Mouse (Mus musculus): Measurements from ENCODE around the gene Rnf128. TPM values are rescaled to one million over a fixed set of nuclear protein-coding genes. Genes with fewer than 3 reads are reported as not detected.
"Not testable (repeated sequence)": the region's sequence is repeated elsewhere in the genome, so short reads cannot be mapped to it uniquely, and the experiment has no call there.

The Rnf128 gene
- polyA plus RNA-seq, 1 experiment from 2014 or later = 12.8 TPM

DNA sequence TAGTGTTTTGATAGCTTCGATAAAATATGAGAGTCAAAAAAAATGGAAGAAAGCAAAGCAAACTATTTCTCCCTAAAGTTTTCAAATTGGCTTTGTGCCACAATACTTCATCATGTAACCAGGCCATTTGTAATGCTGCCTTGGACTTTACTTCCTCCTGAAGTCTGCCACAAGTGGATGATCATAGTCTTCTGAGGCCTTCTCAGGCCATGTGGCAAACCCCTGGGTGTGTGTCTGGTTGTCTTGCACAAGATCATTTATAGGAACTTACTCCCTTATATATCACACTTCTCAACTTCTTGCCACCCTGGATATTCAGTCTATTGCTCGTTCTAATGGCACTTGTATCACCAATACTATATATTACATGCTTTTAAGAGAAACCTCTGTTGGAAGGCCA is 11.0 kb upstream of the Rnf128 start:
- Histone ChIP-seq H3K27me3 (no peaks in the 10 kb centered on the region), H3K9ac (no peak overlapping the region), H3K27ac (replicated peaks) (no peak overlapping the region), H3K4me1 (no peaks in the 10 kb centered on the region), H3K36me3 (no peaks in the 10 kb centered on the region), H3K9me3 (replicated peaks) (no peaks in the 10 kb centered on the region), H3K4me3 (replicated peaks) (no peak overlapping the region), H3K4me2 (replicated peaks) (no peak overlapping the region)
- no peak for ATAC-seq (ENCODE audit: insufficient number of reproducible peaks, low FRiP score, low TSS enrichment, low read depth)
- 83% methylated on average over 2 of the region's 2 CpGs for whole genome bisulfite sequencing

DNA sequence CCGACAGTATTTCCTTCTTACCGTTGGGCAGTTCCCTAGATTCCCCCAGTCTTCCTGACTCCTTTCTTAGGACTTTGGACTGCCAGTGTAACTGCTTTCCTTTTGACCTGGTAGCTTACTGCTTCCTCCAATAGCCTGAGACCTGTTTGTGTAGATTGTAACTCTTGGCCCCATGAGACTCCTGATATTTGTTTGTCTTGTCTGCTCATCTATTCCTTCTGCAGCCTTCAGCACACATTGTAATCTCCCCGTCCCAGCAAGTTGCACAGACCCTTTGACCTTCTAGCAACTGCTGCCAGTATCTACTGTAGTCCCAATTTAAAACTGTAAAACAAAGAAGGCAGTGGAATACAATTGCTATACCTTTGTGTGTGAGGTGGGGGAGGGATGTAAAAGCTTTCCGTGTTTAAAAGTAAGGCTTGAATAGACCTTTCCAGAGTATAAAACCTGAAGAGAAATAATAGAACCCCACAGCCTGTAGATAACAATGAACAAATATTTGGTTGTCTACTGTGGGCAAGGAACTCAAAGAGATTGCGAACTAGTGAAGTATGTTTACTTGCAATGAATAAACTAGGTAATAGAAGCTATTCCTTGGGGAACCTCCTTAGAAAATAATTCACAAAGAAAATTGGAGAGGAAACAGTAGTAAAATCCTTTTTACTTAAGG is 726 bp upstream of the Rnf128 start:
- H3K9ac ChIP-seq = no peak overlapping the region
- H3K27ac ChIP-seq (replicated peaks) = no peak overlapping the region
- no peaks in the 10 kb centered on the region for H3K4me1 ChIP-seq
- no peaks in the 10 kb centered on the region for H3K9me3 ChIP-seq (replicated peaks)
- H3K4me2 ChIP-seq (replicated peaks) = no peak overlapping the region
- H3K27me3 ChIP-seq = no peaks in the 10 kb centered on the region
- no peak overlapping the region for H3K4me3 ChIP-seq (replicated peaks)
- WGBS = 73% methylated on average over 5 of the region's 5 CpGs
- ATAC-seq (ENCODE audit: insufficient number of reproducible peaks, low FRiP score, low TSS enrichment, low read depth) = no peak
- no peaks in the 10 kb centered on the region for H3K36me3 ChIP-seq

DNA sequence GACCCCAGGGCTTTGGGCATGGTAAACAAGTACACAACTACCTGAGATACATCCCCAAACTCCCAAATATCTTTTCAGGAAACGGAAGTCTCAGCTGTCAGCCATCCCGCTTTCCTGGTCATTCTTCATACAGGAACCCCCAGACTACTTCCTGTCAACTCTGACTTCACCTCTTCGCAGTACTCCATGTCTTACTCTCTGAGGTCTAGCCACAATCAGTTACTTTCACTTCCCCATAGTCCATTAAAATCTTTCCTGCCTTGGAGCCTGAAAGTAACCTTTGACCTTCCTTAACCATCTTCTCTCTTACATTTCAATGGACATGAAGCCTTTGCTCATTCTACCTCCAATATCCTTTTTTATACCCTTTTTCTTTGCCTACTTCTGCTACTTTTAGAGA is 6.9 kb downstream of the Rnf128 start:
- H3K4me3 ChIP-seq (replicated peaks) = no peak overlapping the region
- H3K36me3 ChIP-seq = no peaks in the 10 kb centered on the region
- H3K4me1 ChIP-seq = no peaks in the 10 kb centered on the region
- no peak overlapping the region for H3K9ac ChIP-seq
- H3K4me2 ChIP-seq (replicated peaks) = no peak overlapping the region
- WGBS = 87% methylated on average over 3 of the region's 3 CpGs
- H3K9me3 ChIP-seq (replicated peaks) = no peaks in the 10 kb centered on the region
- H3K27ac ChIP-seq (replicated peaks) = no peak overlapping the region
- H3K27me3 ChIP-seq = no peaks in the 10 kb centered on the region; the same call in 1 of the 2 replicates
- ATAC-seq (ENCODE audit: insufficient number of reproducible peaks, low FRiP score, low TSS enrichment, low read depth) = no peak

DNA sequence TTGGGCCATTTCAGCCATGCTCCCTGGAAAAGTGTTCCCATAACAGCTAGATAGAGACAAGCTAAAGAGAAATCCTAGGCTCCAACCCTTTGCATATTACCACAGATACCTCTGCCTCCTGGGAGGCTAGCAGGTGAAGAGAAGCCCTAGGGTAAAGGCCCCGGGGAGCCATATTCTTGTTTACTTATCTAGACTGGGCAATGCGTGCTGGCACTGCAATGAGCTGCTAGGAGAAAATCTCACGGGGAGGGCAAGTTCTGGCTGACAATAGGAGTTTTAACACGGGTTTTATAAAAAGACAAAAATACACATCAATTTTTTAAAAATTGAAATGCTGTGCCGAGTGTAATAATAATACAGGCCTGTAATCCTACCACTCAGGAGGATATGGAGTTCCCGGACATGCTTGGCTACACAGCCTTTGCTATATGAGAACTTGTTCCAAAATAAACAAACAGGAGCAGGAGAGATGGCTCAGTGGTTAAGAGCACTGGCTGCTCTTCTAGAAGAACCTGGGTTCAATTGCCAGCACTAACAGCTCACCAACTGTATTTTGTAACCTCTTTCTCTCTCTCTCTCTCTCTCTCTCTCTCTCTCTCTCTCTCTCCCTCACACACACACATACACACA is 15.6 kb downstream of the Rnf128 start:
- H3K4me1 ChIP-seq = no peaks in the 10 kb centered on the region
- no peak for ATAC-seq (ENCODE audit: insufficient number of reproducible peaks, low FRiP score, low TSS enrichment, low read depth)
- WGBS = 58% methylated on average over 6 of the region's 6 CpGs

DNA sequence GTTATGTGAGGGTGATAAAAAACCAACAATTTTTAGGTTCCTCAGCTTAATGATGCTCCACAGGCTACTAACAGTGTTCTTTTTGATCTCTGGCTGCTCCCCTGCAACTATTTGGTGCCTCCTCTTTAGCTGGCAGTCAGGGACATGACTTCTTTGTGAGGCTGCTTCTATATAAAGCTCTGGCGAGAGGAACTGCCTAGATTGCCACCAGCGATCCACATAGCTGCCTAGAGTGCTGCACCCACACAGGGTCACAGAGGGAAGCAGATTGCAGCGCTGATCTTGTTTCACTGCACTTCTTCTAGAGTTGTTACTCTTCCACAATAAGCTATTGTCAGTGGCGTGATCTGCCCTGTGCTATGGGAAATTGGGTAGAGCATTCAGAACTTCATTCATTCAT is 20.5 kb downstream of the Rnf128 start:
- Histone ChIP-seq H3K4me2 (replicated peaks) (no peak overlapping the region), H3K4me3 (replicated peaks) (no peak overlapping the region), H3K9ac (no peak overlapping the region), H3K4me1 (no peaks in the 10 kb centered on the region), H3K27ac (replicated peaks) (no peak overlapping the region), H3K9me3 (replicated peaks) (no peaks in the 10 kb centered on the region), H3K27me3 (peaks cover under 1% of the 10 kb centered on the region; the same call in 1 of the 2 replicates), H3K36me3 (no peaks in the 10 kb centered on the region)
- no peak for ATAC-seq (ENCODE audit: insufficient number of reproducible peaks, low FRiP score, low TSS enrichment, low read depth)
- 40% methylated on average over 4 of the region's 4 CpGs for WGBS

More for the DNA sequence above, 15.6 kb downstream of the Rnf128 start:
- H3K9ac ChIP-seq = no peak overlapping the region
- H3K27ac ChIP-seq (replicated peaks) = no peak overlapping the region
- no peaks in the 10 kb centered on the region for H3K9me3 ChIP-seq (replicated peaks)
- H3K27me3 ChIP-seq = peaks cover 3% of the 10 kb centered on the region; the same call in 1 of the 2 replicates
- no peaks in the 10 kb centered on the region for H3K36me3 ChIP-seq
- H3K4me3 ChIP-seq (replicated peaks) = no peak overlapping the region
- no peak overlapping the region for H3K4me2 ChIP-seq (replicated peaks)

DNA sequence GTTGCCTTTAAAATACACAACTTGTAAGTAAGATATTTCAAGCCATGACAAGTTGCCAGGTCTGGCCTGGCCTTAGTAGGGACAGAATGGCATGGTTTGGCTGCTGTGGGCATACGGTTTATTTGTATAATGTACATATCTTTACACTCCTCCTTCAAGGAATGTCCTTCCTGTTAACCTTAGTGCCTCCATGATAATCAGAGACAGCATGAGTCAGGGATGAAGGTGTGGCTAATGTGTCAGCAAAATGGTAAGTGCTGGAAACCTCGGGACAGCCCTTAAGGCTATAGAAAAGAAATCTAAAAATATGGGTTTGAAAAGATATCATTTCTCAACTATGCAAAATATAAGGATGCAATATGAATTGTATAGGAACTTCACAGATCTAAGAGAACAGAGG is 23.6 kb downstream of the Rnf128 start:
- not testable (repeated sequence) for H3K27me3 ChIP-seq; H3K4me1 ChIP-seq; ATAC-seq (ENCODE audit: insufficient number of reproducible peaks, low FRiP score, low TSS enrichment, low read depth); H3K27ac ChIP-seq (replicated peaks); H3K9me3 ChIP-seq (replicated peaks); H3K9ac ChIP-seq; H3K4me2 ChIP-seq (replicated peaks); H3K4me3 ChIP-seq (replicated peaks); H3K36me3 ChIP-seq
- 51% methylated on average over 2 of the region's 2 CpGs for WGBS

DNA sequence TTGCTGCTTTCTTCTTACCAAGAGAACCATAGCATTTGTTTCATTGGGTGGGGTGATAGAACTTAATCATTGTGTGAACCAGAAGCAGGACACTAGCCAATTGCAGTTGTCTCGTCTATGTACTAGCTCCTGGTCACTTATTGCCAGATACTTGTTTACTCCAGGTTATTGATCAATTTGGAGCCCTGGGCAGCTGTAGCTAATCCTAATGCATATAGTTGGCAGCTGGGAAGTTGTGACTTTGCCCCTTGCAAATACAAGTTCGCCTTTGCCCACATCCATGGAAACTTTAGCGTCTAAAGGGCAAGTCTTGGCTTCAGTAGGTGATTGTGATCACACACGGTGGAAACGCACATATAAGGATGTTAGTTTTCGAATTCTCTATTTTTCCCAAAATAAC is 33.3 kb downstream of the Rnf128 start:
- 85% methylated on average over 6 of the region's 6 CpGs for WGBS

DNA sequence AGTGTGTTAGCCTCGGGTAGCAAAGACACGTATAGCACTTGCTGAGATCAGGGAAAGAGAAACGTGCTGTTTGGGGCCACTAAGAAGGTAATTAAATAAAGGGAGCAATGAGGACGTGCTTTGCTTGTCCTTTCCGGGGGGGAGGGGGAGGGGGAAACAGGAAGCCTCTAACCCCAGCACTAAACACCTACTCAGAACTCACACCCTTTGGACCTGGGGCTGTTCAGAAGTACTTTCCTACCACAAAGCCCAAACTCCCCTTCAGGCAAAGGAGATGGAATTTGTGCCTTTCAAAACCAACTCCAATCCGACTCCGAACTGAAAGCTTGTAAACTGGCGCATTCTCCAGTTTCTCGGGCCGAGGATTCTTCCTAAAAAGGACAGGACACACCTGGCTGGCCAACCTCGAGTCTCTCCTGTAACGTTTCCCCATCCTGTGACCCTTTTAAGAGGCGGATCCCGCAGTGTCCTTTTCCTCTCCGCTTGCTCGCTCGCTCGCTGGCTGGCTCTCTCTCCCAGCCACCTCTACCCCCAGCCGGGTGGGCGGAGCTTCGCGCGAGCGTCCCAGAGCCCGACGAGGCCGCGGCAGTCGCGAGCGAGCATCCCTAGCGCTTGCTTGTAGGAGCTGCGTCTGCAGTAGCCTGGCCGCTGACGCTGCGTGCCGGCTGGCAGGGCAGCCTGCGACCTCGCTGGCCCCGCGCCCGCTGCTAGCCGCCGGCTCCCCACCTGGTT is 47.1 kb downstream of the Rnf128 start:
- WGBS = 18% methylated on average over 38 of the region's 44 CpGs
- H3K9ac ChIP-seq = peak overlapping the region; percentile 26
- H3K36me3 ChIP-seq = no peaks in the 10 kb centered on the region
- no peaks in the 10 kb centered on the region for H3K4me1 ChIP-seq
- peaks cover 13% of the 10 kb centered on the region for H3K27me3 ChIP-seq
- ATAC-seq (ENCODE audit: insufficient number of reproducible peaks, low FRiP score, low TSS enrichment, low read depth) = peak; percentile 91
- H3K4me3 ChIP-seq (replicated peaks) = peak overlapping the region; percentile 60
- no peak overlapping the region for H3K27ac ChIP-seq (replicated peaks)
- peak overlapping the region; percentile 77 for H3K4me2 ChIP-seq (replicated peaks)
- H3K9me3 ChIP-seq (replicated peaks) = no peaks in the 10 kb centered on the region

More for the DNA sequence above, 33.3 kb downstream of the Rnf128 start:
- Histone ChIP-seq H3K9me3 (replicated peaks) (no peaks in the 10 kb centered on the region), H3K4me3 (replicated peaks) (no peak overlapping the region), H3K27ac (replicated peaks) (no peak overlapping the region), H3K36me3 (no peaks in the 10 kb centered on the region), H3K27me3 (no peaks in the 10 kb centered on the region), H3K4me1 (no peaks in the 10 kb centered on the region), H3K4me2 (replicated peaks) (no peak overlapping the region), H3K9ac (no peak overlapping the region)
- no peak for ATAC-seq (ENCODE audit: insufficient number of reproducible peaks, low FRiP score, low TSS enrichment, low read depth)

DNA sequence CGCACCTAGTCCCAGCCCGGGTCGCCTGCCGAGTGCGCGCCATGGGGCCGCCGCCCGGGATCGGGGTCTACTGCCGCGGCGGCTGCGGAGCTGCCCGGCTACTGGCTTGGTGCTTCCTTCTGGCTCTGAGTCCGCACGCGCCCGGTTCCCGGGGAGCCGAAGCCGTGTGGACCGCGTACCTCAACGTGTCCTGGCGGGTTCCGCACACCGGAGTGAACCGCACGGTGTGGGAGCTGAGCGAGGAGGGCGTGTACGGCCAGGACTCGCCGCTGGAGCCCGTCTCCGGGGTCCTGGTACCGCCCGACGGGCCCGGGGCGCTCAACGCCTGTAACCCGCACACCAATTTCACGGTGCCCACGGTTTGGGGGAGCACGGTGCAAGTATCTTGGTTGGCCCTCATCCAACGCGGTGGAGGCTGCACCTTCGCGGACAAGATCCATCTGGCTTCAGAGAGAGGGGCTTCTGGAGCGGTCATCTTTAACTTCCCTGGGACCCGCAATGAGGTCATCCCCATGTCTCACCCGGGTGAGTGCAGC is 47.7 kb downstream of the Rnf128 start:
- no peaks in the 10 kb centered on the region for H3K4me1 ChIP-seq
- peak; percentile 76 for ATAC-seq (ENCODE audit: insufficient number of reproducible peaks, low FRiP score, low TSS enrichment, low read depth)
- no peaks in the 10 kb centered on the region for H3K36me3 ChIP-seq
- H3K27ac ChIP-seq (replicated peaks) = no peak overlapping the region
- peak overlapping the region; percentile 77 for H3K4me2 ChIP-seq (replicated peaks)
- H3K9ac ChIP-seq = peak overlapping the region; percentile 26
- no peaks in the 10 kb centered on the region for H3K9me3 ChIP-seq (replicated peaks)
- H3K4me3 ChIP-seq (replicated peaks) = peak overlapping the region; percentile 60
- peaks cover 13% of the 10 kb centered on the region for H3K27me3 ChIP-seq
- 24% methylated on average over 49 of the region's 54 CpGs for WGBS

DNA sequence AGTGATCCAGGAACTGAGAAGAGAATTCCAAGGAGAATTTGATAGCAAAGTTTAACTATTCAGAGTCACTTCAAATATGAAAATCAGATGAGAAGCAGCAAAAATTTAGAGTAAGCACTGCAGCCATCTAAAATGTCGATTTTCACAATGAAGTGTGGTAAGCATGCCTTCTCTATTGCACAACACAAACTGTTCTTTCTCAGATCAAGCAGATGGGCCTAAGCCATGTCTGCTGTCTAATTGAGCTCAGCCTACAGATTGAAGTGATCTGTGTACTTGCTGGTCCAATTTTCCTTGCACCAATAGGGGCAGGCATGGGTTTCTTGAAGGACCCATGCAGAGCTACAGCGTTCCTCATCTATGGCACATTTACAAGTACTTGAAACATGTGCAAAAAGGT is 51.6 kb downstream of the Rnf128 start:
- ATAC-seq (ENCODE audit: insufficient number of reproducible peaks, low FRiP score, low TSS enrichment, low read depth) = no peak
- Histone ChIP-seq H3K9me3 (replicated peaks) (no peaks in the 10 kb centered on the region), H3K36me3 (no peaks in the 10 kb centered on the region), H3K9ac (no peak overlapping the region), H3K27me3 (peaks cover 9% of the 10 kb centered on the region), H3K4me1 (no peaks in the 10 kb centered on the region), H3K4me3 (replicated peaks) (no peak overlapping the region), H3K4me2 (replicated peaks) (no peak overlapping the region), H3K27ac (replicated peaks) (no peak overlapping the region)
- WGBS = 68% methylated on average over 2 of the region's 2 CpGs

DNA sequence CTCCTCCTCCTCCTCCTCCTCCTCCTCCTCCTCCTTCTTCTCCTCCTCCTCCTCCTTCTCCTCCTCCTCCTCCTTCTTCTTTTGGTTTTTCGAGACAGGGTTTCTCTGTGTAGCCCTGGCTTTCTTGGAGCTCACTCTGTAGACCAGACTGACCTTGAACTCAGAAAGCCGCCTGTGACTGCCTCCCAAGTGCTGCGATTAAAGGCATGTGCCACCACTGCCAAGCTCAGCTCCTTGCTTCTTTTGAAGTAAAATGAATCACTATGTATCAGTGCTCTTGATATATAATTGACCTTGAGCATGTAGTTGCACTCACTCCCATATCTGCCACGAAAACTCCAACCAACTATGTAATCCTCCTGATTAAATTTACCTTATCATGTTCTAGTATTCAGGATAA is 59.0 kb downstream of the Rnf128 start:
- Histone ChIP-seq H3K36me3 (no peaks in the 10 kb centered on the region), H3K9ac (no peak overlapping the region), H3K27me3 (no peaks in the 10 kb centered on the region), H3K27ac (replicated peaks) (no peak overlapping the region), H3K4me1 (no peaks in the 10 kb centered on the region), H3K4me3 (replicated peaks) (no peak overlapping the region), H3K4me2 (replicated peaks) (no peak overlapping the region), H3K9me3 (replicated peaks) (no peaks in the 10 kb centered on the region)
- no peak for ATAC-seq (ENCODE audit: insufficient number of reproducible peaks, low FRiP score, low TSS enrichment, low read depth)
- WGBS = 79% methylated on average over 3 of the region's 4 CpGs

All from embryonic facial prominence, embryonic 15.5 days (tissue).